Mouse (Mus musculus) hindbrain, postnatal 0 days (tissue): ENCODE results near the gene Prpf19. TPM values are rescaled to one million over a fixed set of nuclear protein-coding genes. Genes with fewer than 3 reads are reported as not detected.

Experiments used
- ATAC-seq: fragments of 200-750 bp; cut with Nextera tagmentation; 2 replicates; pipeline ENCODE4 v1.8.0; 2017; ENCODE audit warnings: mild to moderate bottlenecking, moderate TSS enrichment, moderate library complexity
- DNase-seq: peaks from one replicate; pipeline ENCODE4 v3.0.0-alpha.2; 2015; ENCODE audit warnings: low spot score
- H3K27ac ChIP-seq: fragments of 300-500 bp; sonication (generic); 2 replicates; pipeline ENCODE4 v1.5.1; 2014; ENCODE audit warnings: mild to moderate bottlenecking
- H3K27me3 ChIP-seq: fragments of 300-500 bp; sonication (generic); 2 replicates; pipeline ENCODE4 v1.6.1; 2014; ENCODE audit warnings: low read length, mixed read lengths; ENCODE audit not compliant: insufficient read depth
- H3K36me3 ChIP-seq: fragments of 300-500 bp; sonication (generic); 2 replicates; pipeline ENCODE4 v1.6.1; 2014; ENCODE audit warnings: low read length, mixed read lengths; ENCODE audit not compliant: insufficient read depth
- H3K4me1 ChIP-seq: fragments of 300-500 bp; sonication (generic); 2 replicates; pipeline ENCODE4 v1.6.1; 2014; ENCODE audit warnings: antibody characterized with exemption, low read length, mixed read lengths; ENCODE audit not compliant: insufficient read depth
- H3K4me2 ChIP-seq: fragments of 300-500 bp; sonication (generic); 2 replicates; pipeline ENCODE4 v1.6.1; 2014; ENCODE audit warnings: low read depth, mild to moderate bottlenecking, low read length, moderate library complexity, mixed read lengths
- H3K4me3 ChIP-seq: fragments of 300-500 bp; sonication (generic); 2 replicates; pipeline ENCODE4 v1.5.1; 2014; ENCODE audit warnings: low read length
- H3K9ac ChIP-seq: fragments of 300-500 bp; sonication (generic); replicated peaks from 2 replicates; pipeline ENCODE4 v1.6.1; 2014; ENCODE audit warnings: mild to moderate bottlenecking, low read length, moderate library complexity, mixed read lengths
- H3K9me3 ChIP-seq: fragments of 300-500 bp; sonication (generic); 2 replicates; pipeline ENCODE4 v1.6.1; 2016; ENCODE audit warnings: low read length, mixed read lengths
- CTCF ChIP-seq: IDR thresholded peaks from 2 replicates; pipeline ENCODE4 v1.5.1; 2016; ENCODE audit warnings: antibody characterized with exemption, control low read depth, low read depth
- WGBS: fragments of 180-500 bp; shearing (Covaris S2); extraction: QIAGEN DNeasy Blood & Tissue Kit; methylation state at CpG from one replicate; pipeline ENCODE4 v1.1.7; 2014; 5-methylcytosine and 5-hydroxymethylcytosine counted together
- polyA plus RNA-seq: library from polyadenylated mRNA; unstranded; fragments of >200 nt; fragmentation: Nextera tagmentation; extraction: Ambion mirVana; gene quantifications from 2 replicates; pipeline ENCODE4 v1.2.1, GENCODE M21; 2015
- total RNA-seq: library from RNA; depleted of rRNA; stranded (reverse); fragments of >200 nt; gene quantifications from 2 replicates; pipeline ENCODE4 v1.2.3, GENCODE M21; 2014

Prpf19 gene
- total and polyA plus RNA-seq, 2 experiments from 2014 or later = 40.3 to 351 TPM

DNA sequence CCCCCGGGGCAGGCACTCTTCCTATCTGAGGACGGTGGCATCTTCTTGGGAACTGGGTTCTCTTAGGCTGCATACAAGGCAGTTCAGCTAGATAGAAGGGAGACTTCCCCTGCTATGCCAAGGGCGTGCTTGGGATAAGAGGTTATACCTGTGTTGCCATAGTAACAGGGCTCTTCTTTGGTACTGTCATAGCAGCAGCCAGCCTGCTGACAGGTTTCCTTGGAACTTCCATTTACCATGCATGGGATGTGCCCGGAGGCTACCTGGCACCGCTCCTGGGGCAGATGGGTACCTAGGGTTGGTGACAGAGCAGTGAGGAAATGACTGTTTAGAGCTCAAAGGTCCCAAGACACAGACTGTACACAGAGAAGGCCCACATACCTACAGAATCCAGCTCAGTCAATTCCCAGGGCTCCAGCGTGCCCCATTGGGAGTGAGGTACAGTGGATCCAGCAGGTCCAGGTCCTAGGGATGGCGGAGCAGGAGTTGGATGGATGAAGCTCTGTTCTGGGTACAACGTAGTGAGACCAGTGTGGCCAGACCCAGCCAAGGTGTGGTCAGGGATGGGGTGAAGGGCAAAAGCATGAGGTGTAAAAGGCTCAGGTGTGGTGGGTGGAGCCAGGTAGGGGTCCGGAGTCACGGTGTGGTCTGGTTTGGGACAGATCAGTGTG lies 23.4 kb downstream of the Prpf19 start:
- Histone ChIP-seq H3K4me3 (no peak overlapping the region), H3K36me3 (no peaks in the 10 kb centered on the region), H3K4me1 (no peaks in the 10 kb centered on the region), H3K27me3 (no peaks in the 10 kb centered on the region), H3K9me3 (no peaks in the 10 kb centered on the region), H3K27ac (no peak overlapping the region), H3K4me2 (no peak overlapping the region), H3K9ac (no peak overlapping the region)
- DNase-seq (peak; percentile 51), ATAC-seq (peak; percentile 63)
- TF ChIP-seq CTCF = no peak
- 82% methylated on average over 10 of the region's 10 CpGs for WGBS

DNA sequence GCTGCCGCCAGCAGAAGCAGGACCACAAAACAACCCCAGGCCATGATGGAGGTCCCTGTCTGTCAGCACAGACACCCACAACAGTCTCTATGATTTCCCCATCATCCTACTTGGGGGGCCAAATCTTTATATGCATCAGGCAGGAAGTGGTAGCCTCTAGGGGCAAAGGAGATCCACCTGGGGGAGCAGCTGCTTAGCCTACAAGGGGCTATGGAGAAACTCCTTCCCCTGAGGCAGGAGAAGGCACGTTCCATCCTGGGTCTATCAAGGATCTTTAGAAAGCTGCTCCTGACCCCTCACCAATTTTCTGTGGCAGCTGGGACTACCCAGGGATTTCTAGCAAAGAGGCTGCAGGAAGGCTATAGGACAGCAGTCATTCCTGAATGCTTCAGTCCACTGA lies 25.5 kb downstream of the Prpf19 start, which contains the start of gene Zp1:
Gene Zp1 (minus strand): TSS at position 101 of the 400 bp plus-strand sequence.
- no peak within 1 kb of the TSS for H3K4me3 ChIP-seq
- H3K27ac ChIP-seq = no peak within 1 kb of the TSS
- no peaks in the 10 kb centered on the region for H3K36me3 ChIP-seq
- ATAC-seq = no peak
- WGBS = 68% methylated on average over 2 of the region's 2 CpGs
- DNase-seq = no peak
- H3K27me3 ChIP-seq = no peaks in the 10 kb centered on the region
- no peaks in the 10 kb centered on the region for H3K9me3 ChIP-seq
- H3K4me2 ChIP-seq = no peak within 1 kb of the TSS
- no peak for TF ChIP-seq CTCF
- H3K9ac ChIP-seq = no peak within 1 kb of the TSS
- no peaks in the 10 kb centered on the region for H3K4me1 ChIP-seq

DNA sequence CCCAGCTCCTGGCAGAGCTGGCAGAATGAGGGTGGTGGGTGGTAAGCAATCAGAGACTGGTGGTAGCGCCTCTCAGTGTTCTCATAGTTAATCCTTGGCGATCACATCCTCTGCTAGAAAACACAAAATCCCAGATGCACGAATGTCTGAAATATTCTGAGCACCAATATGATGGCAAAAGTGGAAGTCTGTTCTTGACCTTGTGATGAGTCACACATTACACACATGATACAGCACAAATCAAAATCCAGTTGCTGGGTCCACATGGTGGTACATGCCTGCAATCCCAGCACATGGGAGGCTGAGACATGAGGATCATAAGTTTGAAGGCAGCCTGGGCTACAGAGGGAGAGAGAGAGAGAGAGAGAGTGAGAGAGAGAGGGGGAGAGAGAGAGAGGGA lies 26.0 kb downstream of the Prpf19 start:
- TF ChIP-seq CTCF = no peak
- Histone ChIP-seq H3K4me3 (no peak overlapping the region), H3K9me3 (no peaks in the 10 kb centered on the region), H3K27me3 (no peaks in the 10 kb centered on the region), H3K36me3 (no peaks in the 10 kb centered on the region), H3K27ac (no peak overlapping the region), H3K4me1 (no peaks in the 10 kb centered on the region), H3K4me2 (no peak overlapping the region), H3K9ac (no peak overlapping the region)
- ATAC-seq (no peak), DNase-seq (no peak)
- 69% methylated on average over 3 of the region's 3 CpGs for WGBS

DNA sequence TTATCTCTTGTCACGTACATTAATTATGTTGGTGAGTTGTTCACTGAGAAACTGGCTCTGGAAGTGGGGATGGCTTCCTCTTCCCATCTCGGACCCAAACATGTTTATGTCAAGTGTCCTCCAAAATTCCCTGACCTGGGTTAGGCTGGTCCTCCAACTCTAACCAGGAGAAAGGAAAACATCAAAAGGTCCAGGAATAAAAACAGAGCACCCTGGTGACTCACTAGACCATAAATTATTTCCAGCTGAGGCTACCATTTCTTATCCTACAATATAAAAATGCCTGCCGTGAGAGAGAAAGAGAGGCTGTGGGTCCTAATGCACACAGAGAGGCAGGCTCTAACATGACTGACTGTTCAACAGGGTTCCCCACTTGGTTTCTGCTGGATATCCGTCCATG lies 29.2 kb downstream of the Prpf19 start:
- Histone ChIP-seq H3K4me3 (no peak overlapping the region), H3K27me3 (no peaks in the 10 kb centered on the region), H3K36me3 (no peaks in the 10 kb centered on the region), H3K9me3 (no peaks in the 10 kb centered on the region), H3K4me1 (no peaks in the 10 kb centered on the region), H3K4me2 (no peak overlapping the region), H3K27ac (no peak overlapping the region), H3K9ac (no peak overlapping the region)
- 68% methylated on average over 4 of the region's 4 CpGs for WGBS
- TF ChIP-seq CTCF = no peak
- DNase-seq = no peak
- no peak for ATAC-seq

DNA sequence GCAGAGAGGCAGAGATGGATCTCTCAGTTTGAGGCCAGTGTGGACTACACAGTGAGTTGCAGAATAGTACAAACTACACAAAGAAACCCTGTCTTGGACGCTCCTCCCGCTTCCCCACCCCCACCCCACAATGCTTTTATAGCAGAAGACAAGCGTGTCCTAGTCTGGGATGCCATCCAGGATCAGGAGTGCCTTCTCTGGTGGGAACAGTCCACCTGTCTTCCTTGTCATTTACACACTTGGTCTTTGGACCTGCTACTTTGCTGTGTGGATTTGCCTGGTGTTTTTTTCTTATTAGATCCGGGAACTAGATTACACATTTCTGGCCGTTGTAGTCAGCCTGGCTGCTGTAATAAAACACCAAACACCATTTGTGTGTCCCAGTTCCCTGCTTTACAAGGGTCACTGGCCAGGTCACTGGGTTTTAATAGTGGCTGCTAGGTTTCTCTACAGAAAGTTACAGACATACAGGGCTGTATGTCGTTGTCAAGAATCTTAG lies 31.1 kb downstream of the Prpf19 start:
- TF ChIP-seq CTCF = no peak
- no peak overlapping the region for H3K9ac ChIP-seq
- no peaks in the 10 kb centered on the region for H3K9me3 ChIP-seq
- no peaks in the 10 kb centered on the region for H3K36me3 ChIP-seq
- DNase-seq (peak; percentile 43), ATAC-seq (peak; percentile 81)
- no peaks in the 10 kb centered on the region for H3K4me1 ChIP-seq
- H3K27me3 ChIP-seq = no peaks in the 10 kb centered on the region
- 8% methylated on average over 6 of the region's 6 CpGs for WGBS
- no peak overlapping the region for H3K4me3 ChIP-seq
- peak overlapping the region; percentile 46 for H3K27ac ChIP-seq
- H3K4me2 ChIP-seq = no peak overlapping the region

DNA sequence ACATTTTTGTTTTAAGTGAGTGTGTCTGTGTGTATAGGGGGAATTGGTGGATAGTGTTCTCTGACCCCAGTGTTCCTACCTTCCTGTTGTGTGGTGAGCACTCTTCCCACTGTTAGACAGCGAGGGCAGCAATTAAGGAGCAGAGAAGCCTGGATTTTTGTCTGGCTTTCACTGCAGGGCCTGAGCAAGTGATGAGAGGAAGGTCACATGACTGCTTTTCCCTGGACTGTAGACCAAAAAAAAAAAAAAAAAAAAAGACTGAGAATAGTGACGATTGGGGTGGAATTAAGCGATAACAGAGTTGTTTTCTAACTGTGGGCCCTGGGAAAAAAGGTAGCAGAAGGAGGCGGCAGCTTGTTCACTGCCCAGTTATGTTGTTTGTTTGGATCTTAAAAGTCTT lies 31.6 kb downstream of the Prpf19 start:
- no peaks in the 10 kb centered on the region for H3K36me3 ChIP-seq
- H3K4me1 ChIP-seq = no peaks in the 10 kb centered on the region
- no peaks in the 10 kb centered on the region for H3K27me3 ChIP-seq
- no peak overlapping the region for H3K4me3 ChIP-seq
- no peak for DNase-seq
- peak overlapping the region; percentile 46; the same call in 1 of the 2 replicates for H3K27ac ChIP-seq
- WGBS = 38% methylated on average over 4 of the region's 4 CpGs
- H3K9me3 ChIP-seq = no peaks in the 10 kb centered on the region
- ATAC-seq = no peak
- no peak overlapping the region for H3K9ac ChIP-seq
- no peak for TF ChIP-seq CTCF
- H3K4me2 ChIP-seq = no peak overlapping the region

DNA sequence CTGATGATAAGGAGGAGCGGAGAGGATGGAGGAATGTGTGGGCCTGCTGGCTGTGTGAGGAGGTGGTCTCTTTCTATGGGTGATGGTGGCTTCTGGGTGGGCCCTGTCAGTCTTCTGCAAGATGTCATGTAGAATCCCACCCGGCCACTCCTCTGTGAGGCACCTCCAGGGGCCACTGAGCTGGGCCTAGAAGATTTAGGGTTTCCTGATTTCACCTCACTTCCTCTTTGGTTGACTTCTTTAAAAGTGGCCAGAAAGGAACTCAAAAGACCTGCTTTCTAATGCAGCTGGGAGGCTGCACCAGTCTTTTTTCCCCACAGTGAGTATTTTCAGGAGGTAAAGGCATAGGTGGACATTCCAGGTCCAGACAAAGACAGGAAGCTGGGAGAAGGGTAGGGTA lies 35.6 kb downstream of the Prpf19 start:
- Histone ChIP-seq H3K4me3 (no peak overlapping the region), H3K4me1 (no peaks in the 10 kb centered on the region), H3K9me3 (no peaks in the 10 kb centered on the region), H3K36me3 (no peaks in the 10 kb centered on the region), H3K27ac (no peak overlapping the region), H3K27me3 (no peaks in the 10 kb centered on the region), H3K4me2 (no peak overlapping the region), H3K9ac (no peak overlapping the region)
- DNase-seq (no peak), ATAC-seq (no peak)
- TF ChIP-seq CTCF = no peak
- 82% methylated on average over 2 of the region's 2 CpGs for WGBS
